Mouse (Mus musculus) spleen, postnatal 14 days (tissue): ENCODE results near the gene Gzmm.
A peak's percentile ranks its signal among the peaks of the same experiment; 100 is the strongest.

Source experiments
- DNase-seq, 2 experiments: peaks; one replicate each; pipeline ENCODE4 v3.0.0; 2021 to 2022; ENCODE audit warnings: low spot score in 2 of 2

Gzmm gene

GRCm38 (mm10) chr10:79723692-79724091 lies 34.9 kb downstream of the Gzmm start:
- DNase-seq, result no peak

- DNase-seq, result peak; percentile 55 to 69
Measured at GRCm38 (mm10) chr10:79726090-79726489, 37.3 kb downstream of the Gzmm start.

GRCm38 (mm10) chr10:79728323-79729249 lies 39.8 kb downstream of the Gzmm start:
- no peak for DNase-seq

GRCm38 (mm10) chr10:79729357-79729965 lies 40.6 kb downstream of the Gzmm start:
- DNase-seq, result no peak

- peak in 1 of 2 experiments; percentile 53 for DNase-seq
Measured at GRCm38 (mm10) chr10:79732500-79732899, 43.7 kb downstream of the Gzmm start.

- no peak for DNase-seq
Measured at GRCm38 (mm10) chr10:79733847-79734246, 45.0 kb downstream of the Gzmm start.

- DNase-seq, result no peak
Measured at GRCm38 (mm10) chr10:79735361-79735760, 46.5 kb downstream of the Gzmm start.

- DNase-seq, result no peak
Measured at GRCm38 (mm10) chr10:79736706-79737105, 47.9 kb downstream of the Gzmm start.

- DNase-seq, result no peak
Measured at GRCm38 (mm10) chr10:79738259-79738658, 49.4 kb downstream of the Gzmm start.

- no peak for DNase-seq
Measured at GRCm38 (mm10) chr10:79739234-79739633, 50.4 kb downstream of the Gzmm start.

GRCm38 (mm10) chr10:79740863-79741262 lies 52.0 kb downstream of the Gzmm start:
- no peak for DNase-seq

- DNase-seq, result no peak
Measured at GRCm38 (mm10) chr10:79743161-79743560, 54.3 kb downstream of the Gzmm start.

- no peak for DNase-seq
Measured at GRCm38 (mm10) chr10:79743650-79744365, 55.0 kb downstream of the Gzmm start.
